Mouse (Mus musculus): ENCODE measurements at regions not wholly inside any gene's neighbourhood (a gene's known extent, or its start where the extent isn't known, plus 50 kb on each side); places are given as distances from the start of the nearest gene placed in this dataset.
A peak's percentile ranks its signal among the peaks of the same experiment; 100 is the strongest.
"Not testable (repeated sequence)": the region's sequence is repeated elsewhere in the genome, so short reads cannot be mapped to it uniquely, and the experiment has no call there.

DNA sequence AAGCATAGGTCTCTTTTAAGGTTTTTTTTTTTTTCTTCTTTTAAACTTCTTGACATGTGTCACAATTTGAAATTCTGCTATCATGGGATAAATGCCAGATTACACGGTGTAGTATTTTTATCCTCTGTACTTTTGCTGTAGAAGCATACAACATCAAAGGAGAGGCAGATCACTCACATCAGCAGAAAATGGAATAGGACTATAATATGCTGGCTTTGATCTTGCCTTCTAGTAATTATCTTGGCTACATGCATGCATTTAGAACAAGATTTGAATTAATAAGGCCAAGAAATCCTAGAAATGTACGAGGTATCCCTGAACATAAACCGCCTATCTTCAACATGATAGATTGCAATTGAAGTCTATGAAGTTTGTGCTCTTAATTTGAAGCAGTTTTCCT, 251.9 kb upstream of the 1700008P02Rik start:
- H3K4me2 ChIP-seq (replicated peaks): no peak overlapping the region
- ATAC-seq: peak; percentile 60; the same call in 1 of the 2 replicates
- no peak overlapping the region for H3K4me3 ChIP-seq (replicated peaks)
- no peak overlapping the region for H3K9ac ChIP-seq (replicated peaks)
- 0 out of 2 replicates have a peak, but pooled peaks cover 3% of the 10 kb centered on the region for H3K4me1 ChIP-seq (replicated peaks)
- WGBS: 60% methylated on average over 3 of the region's 3 CpGs
- no peak overlapping the region for H3K27ac ChIP-seq
- H3K27me3 ChIP-seq: no peaks in the 10 kb centered on the region
- no peaks in the 10 kb centered on the region for H3K36me3 ChIP-seq
- no peaks in the 10 kb centered on the region for H3K9me3 ChIP-seq

- H3K4me1 ChIP-seq (replicated peaks): 0 out of 2 replicates have a peak, but pooled peaks cover 3% of the 10 kb centered on the region
- no peak overlapping the region for H3K4me3 ChIP-seq (replicated peaks)
- no peak overlapping the region for H3K27ac ChIP-seq
- H3K4me2 ChIP-seq (replicated peaks): no peak overlapping the region
- no peaks in the 10 kb centered on the region for H3K9me3 ChIP-seq
- H3K27me3 ChIP-seq: no peaks in the 10 kb centered on the region
- no peak overlapping the region for H3K9ac ChIP-seq (replicated peaks)
- 81% methylated on average over 2 of the region's 2 CpGs for WGBS
- ATAC-seq: no peak
- H3K36me3 ChIP-seq: no peaks in the 10 kb centered on the region
Measured at GRCm38 (mm10) chr3:6871752-6872151, 251.5 kb upstream of the 1700008P02Rik start.

DNA sequence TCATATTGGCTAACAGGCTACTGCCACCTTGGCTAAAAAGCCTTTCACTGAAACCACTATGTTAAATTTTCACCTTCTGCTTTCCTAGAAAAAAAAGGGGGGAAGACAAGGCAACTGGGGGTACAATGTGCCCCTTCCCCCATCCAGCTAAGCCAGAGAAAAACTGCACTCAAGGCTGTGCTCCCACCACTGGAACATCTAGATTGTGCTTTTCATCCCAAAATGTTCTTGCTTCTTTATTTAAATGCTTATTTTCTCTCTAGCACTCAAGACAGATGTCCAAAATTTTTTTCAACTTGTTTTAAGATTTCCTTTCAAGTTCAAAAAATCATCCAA, 245.9 kb upstream of the 1700008P02Rik start:
- Histone ChIP-seq H3K36me3 (no peaks in the 10 kb centered on the region), H3K27ac (no peak overlapping the region), H3K4me3 (replicated peaks) (no peak overlapping the region), H3K9me3 (no peaks in the 10 kb centered on the region), H3K9ac (replicated peaks) (no peak overlapping the region), H3K27me3 (no peaks in the 10 kb centered on the region), H3K4me1 (replicated peaks) (no peaks in the 10 kb centered on the region), H3K4me2 (replicated peaks) (no peak overlapping the region)
- no peak for ATAC-seq

DNA sequence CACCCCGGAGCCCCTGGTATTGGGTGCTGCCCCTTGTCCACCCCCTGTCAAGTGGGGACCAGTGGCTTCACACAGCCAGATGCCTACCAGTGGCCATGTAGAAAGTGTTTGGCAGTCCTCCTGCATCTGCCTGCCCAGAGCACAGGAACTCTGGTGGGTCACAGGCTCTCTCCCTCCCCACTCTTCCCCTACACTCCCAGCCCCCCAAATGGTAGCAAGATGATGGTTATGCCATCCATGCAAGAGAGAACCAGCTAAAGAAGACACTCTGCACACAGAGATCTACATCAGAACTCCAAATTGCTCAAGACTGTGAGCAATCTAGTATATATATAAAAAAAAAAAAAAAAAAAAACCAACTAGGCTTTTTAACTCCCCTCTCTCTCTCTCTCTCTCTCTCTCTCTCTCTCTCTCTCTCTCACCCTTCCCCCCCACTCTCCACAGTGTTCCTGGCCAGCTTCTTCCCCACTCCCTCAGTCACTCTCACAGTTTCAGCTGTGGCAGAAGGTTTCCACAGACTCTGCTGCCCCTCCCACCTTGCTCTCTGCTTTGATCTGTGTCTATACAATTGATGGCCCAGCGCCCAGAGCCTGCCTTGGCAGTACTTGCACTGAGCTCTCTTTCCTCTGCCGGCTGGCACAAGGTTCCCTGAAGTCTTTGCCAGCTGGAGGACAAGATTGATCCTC, 245.4 kb upstream of the 1700008P02Rik start:
- ATAC-seq: peak; percentile 78
- H3K36me3 ChIP-seq: no peaks in the 10 kb centered on the region

DNA sequence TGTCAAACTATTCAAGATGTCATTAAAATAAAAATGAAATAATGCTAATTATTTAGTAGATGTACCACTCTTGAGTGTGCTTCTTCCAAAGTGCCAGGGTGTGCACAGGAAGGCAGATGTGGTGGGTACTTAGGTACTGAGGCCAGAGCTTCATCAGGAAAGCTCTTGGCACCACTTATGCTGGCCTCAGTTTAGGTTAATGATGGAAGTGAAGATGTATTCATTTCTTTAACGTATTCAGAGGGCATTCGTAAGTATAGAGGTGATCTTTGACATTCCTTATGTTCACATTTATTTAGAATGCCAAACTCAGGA, 239.6 kb upstream of the 1700008P02Rik start:
- Histone ChIP-seq H3K9me3 (no peaks in the 10 kb centered on the region), H3K36me3 (no peaks in the 10 kb centered on the region), H3K27me3 (no peaks in the 10 kb centered on the region), H3K9ac (replicated peaks) (no peak overlapping the region), H3K4me3 (replicated peaks) (no peak overlapping the region), H3K4me1 (replicated peaks) (peaks cover 8% of the 10 kb centered on the region), H3K27ac (0 out of 2 replicates have a peak overlapping the region, but pooled peaks have one; percentile 47), H3K4me2 (replicated peaks) (no peak overlapping the region)
- WGBS: 78% methylated on average over 2 of the region's 2 CpGs
- peak; percentile 65 for ATAC-seq

More for the DNA sequence above, 245.4 kb upstream of the 1700008P02Rik start:
- Histone ChIP-seq H3K4me1 (replicated peaks) (no peaks in the 10 kb centered on the region), H3K27ac (no peak overlapping the region), H3K9ac (replicated peaks) (no peak overlapping the region), H3K9me3 (no peaks in the 10 kb centered on the region), H3K27me3 (no peaks in the 10 kb centered on the region), H3K4me2 (replicated peaks) (no peak overlapping the region), H3K4me3 (replicated peaks) (no peak overlapping the region)
- WGBS: 66% methylated on average over 3 of the region's 3 CpGs

- 37% methylated on average over 4 of the region's 4 CpGs for WGBS
- Histone ChIP-seq H3K36me3 (no peaks in the 10 kb centered on the region), H3K4me2 (replicated peaks) (no peak overlapping the region), H3K4me3 (replicated peaks) (no peak overlapping the region), H3K27ac (0 out of 2 replicates have a peak overlapping the region, but pooled peaks have one; percentile 12), H3K4me1 (replicated peaks) (peaks cover 8% of the 10 kb centered on the region), H3K9ac (replicated peaks) (no peak overlapping the region), H3K27me3 (no peaks in the 10 kb centered on the region), H3K9me3 (no peaks in the 10 kb centered on the region)
- peak; percentile 99 for ATAC-seq
Measured at GRCm38 (mm10) chr3:6858982-6859865, 239.0 kb upstream of the 1700008P02Rik start.

DNA sequence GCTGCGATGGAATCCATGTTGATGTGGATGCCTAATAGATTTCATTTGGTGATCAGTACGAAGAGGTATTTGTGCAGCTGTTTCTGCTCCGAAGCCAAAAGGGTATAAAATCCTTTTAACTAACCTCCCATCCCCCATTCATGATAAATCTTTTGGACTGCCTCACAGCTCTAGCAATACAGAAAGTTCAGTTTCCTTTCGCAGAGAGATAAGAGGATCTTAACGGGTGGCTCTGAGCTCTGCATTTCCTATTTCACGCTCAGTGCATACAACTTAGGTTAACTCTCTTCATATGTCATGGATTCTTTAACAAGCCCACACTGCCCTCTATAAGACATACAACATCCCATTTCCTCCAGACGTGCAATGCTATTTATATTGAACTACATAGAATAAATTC, 199.1 kb upstream of the 1700008P02Rik start:
- Histone ChIP-seq H3K9ac (replicated peaks) (no peak overlapping the region), H3K4me3 (replicated peaks) (no peak overlapping the region), H3K27me3 (no peaks in the 10 kb centered on the region), H3K4me2 (replicated peaks) (no peak overlapping the region), H3K36me3 (no peaks in the 10 kb centered on the region), H3K4me1 (replicated peaks) (no peaks in the 10 kb centered on the region), H3K27ac (no peak overlapping the region), H3K9me3 (no peaks in the 10 kb centered on the region)
- WGBS: 74% methylated on average over 7 of the region's 7 CpGs
- 0 out of 2 replicates have a peak, but pooled peaks have one; percentile 27 for ATAC-seq

- Histone ChIP-seq H3K4me1 (replicated peaks) (0 out of 2 replicates have a peak, but pooled peaks cover 4% of the 10 kb centered on the region), H3K4me2 (replicated peaks) (no peak overlapping the region), H3K27ac (no peak overlapping the region), H3K27me3 (no peaks in the 10 kb centered on the region), H3K36me3 (no peaks in the 10 kb centered on the region), H3K9ac (replicated peaks) (no peak overlapping the region), H3K4me3 (replicated peaks) (no peak overlapping the region), H3K9me3 (no peaks in the 10 kb centered on the region)
- no peak for ATAC-seq
- WGBS: 63% methylated on average over 2 of the region's 2 CpGs
Measured at GRCm38 (mm10) chr3:6812346-6812745, 192.1 kb upstream of the 1700008P02Rik start.

DNA sequence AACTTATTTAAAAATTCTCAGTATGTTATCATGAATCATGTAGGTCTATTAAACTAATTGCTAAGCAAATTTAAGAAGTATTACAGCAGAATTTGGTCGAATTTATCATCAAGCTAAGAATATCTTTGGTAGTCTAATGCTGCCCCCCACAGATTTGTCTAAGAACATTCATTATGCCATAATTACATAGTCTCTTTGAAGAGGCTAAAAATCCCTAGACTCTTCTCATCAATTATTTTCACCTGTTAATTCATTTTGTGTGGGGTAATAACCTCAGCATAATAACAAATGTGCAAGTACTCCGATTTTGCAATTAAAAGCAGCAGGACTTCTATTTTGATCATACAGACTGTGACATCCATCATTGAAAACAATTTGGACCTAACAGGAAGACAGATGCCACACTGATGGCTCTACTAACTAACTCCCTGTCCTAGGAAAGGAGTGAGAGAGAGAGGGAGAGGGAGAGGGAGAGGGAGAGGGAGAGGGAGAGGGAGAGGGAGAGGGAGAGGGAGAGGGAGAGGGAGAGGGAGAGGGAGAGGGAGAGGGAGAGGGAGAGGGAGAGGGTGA, 189.2 kb upstream of the 1700008P02Rik start:
- H3K9me3 ChIP-seq: no peaks in the 10 kb centered on the region
- H3K36me3 ChIP-seq: no peaks in the 10 kb centered on the region
- H3K4me3 ChIP-seq (replicated peaks): no peak overlapping the region
- no peak overlapping the region for H3K4me2 ChIP-seq (replicated peaks)
- no peak overlapping the region for H3K9ac ChIP-seq (replicated peaks)
- peaks cover 8% of the 10 kb centered on the region for H3K4me1 ChIP-seq (replicated peaks)
- H3K27me3 ChIP-seq: no peaks in the 10 kb centered on the region
- H3K27ac ChIP-seq: no peak overlapping the region
- peak; percentile 37; the same call in 1 of the 2 replicates for ATAC-seq
- 50% methylated on average over 2 of the region's 2 CpGs for WGBS

DNA sequence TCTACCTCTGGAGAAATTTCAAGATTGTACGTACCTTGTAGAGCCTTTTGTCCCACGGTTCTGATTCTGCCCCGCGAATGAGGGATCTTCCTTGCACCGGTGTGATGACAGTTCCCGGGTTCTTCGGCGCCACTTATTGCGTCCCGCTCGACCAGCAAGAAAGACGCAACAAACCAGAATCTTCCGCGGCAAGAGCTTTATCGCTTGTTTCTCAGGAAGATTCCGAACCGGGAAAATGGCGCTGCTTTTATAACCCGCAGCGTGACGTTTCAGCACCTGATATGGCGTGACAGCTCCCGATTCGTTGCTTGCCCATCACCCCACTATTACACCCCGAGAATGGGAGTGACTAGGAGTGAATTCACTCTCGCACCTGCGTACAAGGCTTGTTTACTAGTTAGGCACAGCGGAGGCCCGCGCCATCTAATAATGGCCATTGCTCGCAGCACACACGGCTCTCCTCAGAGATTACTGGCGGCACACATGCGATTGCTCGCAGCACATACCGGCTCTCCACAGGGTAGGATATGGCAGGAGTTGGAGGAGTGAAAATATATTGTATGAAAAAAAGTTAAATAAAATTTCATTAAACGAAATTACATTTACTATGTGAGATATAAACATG, 180.0 kb upstream of the 1700008P02Rik start:
- H3K27me3 ChIP-seq; H3K27ac ChIP-seq; H3K36me3 ChIP-seq; ATAC-seq; H3K4me2 ChIP-seq (replicated peaks); H3K9me3 ChIP-seq; H3K4me1 ChIP-seq (replicated peaks); H3K4me3 ChIP-seq (replicated peaks); H3K9ac ChIP-seq (replicated peaks): not testable (repeated sequence)
- 96% methylated on average over 33 of the region's 37 CpGs for WGBS

GRCm38 (mm10) chr3:6768506-6768905, 148.3 kb upstream of the 1700008P02Rik start:
- ATAC-seq: no peak
- Histone ChIP-seq H3K9me3 (no peaks in the 10 kb centered on the region), H3K4me2 (replicated peaks) (no peak overlapping the region), H3K36me3 (no peaks in the 10 kb centered on the region), H3K27me3 (no peaks in the 10 kb centered on the region), H3K4me3 (replicated peaks) (no peak overlapping the region), H3K9ac (replicated peaks) (no peak overlapping the region), H3K27ac (no peak overlapping the region), H3K4me1 (replicated peaks) (no peaks in the 10 kb centered on the region)
- 72% methylated on average over 2 of the region's 2 CpGs for WGBS

DNA sequence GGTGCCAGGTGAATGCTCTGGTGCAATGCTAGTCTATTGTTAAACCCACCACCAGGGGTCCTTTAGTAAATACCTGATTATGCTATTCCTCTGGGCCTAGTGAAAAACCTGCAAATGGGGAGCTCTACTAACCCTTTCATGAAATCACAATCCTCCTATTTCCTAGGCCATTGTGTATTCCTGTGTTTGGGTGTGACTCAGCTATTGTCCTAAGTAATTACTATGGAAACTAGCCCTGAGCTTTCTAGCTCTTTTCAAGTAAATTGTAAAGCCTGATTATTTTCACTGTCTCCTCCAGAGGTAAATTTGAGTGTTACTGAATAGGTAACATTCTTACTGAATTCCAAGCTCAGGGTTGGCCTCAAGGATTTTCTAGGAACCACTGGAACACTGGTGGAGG, 147.8 kb upstream of the 1700008P02Rik start:
- not testable (repeated sequence) for H3K4me3 ChIP-seq (replicated peaks); H3K4me2 ChIP-seq (replicated peaks); H3K9me3 ChIP-seq; H3K4me1 ChIP-seq (replicated peaks); H3K27ac ChIP-seq; ATAC-seq; H3K27me3 ChIP-seq; H3K9ac ChIP-seq (replicated peaks); H3K36me3 ChIP-seq

Measured in midbrain, embryonic 13.5 days (tissue).